Mouse (Mus musculus) embryo, embryonic 10 days (tissue): ENCODE measurements around the gene Ctsd.
A peak's percentile ranks its signal among the peaks of the same experiment; 100 is the strongest.

Source experiments
- DNase-seq: peaks from one replicate; pipeline ENCODE4 v3.0.0-alpha.2; 2015; ENCODE audit warnings: low spot score

The Ctsd gene

GRCm38 (mm10) chr7:142374413-142375015, 13.3 kb downstream of the Ctsd start:
- no peak for DNase-seq

- DNase-seq = no peak
Observed at GRCm38 (mm10) chr7:142373641-142374412, 14.0 kb downstream of the Ctsd start, which contains the start of gene Ifitm10. Gene Ifitm10 (minus strand): TSS chr7:142373753.

GRCm38 (mm10) chr7:142373039-142373438, 14.8 kb downstream of the Ctsd start:
- no peak for DNase-seq

- DNase-seq = peak; percentile 13
Observed at GRCm38 (mm10) chr7:142371768-142372661, 15.8 kb downstream of the Ctsd start.

- DNase-seq = no peak
Observed at GRCm38 (mm10) chr7:142371398-142371767, 16.5 kb downstream of the Ctsd start.

GRCm38 (mm10) chr7:142370937-142371336, 16.9 kb downstream of the Ctsd start:
- no peak for DNase-seq

GRCm38 (mm10) chr7:142369820-142370219, 18.0 kb downstream of the Ctsd start:
- no peak for DNase-seq

- no peak for DNase-seq
Observed at GRCm38 (mm10) chr7:142368856-142369255, 19.0 kb downstream of the Ctsd start.

GRCm38 (mm10) chr7:142363107-142363506, 24.7 kb downstream of the Ctsd start:
- DNase-seq = no peak

GRCm38 (mm10) chr7:142360743-142361142, 27.1 kb downstream of the Ctsd start:
- no peak for DNase-seq

- no peak for DNase-seq
Observed at GRCm38 (mm10) chr7:142359129-142359528, 28.7 kb downstream of the Ctsd start.

GRCm38 (mm10) chr7:142357566-142357965, 30.3 kb downstream of the Ctsd start:
- DNase-seq = no peak

GRCm38 (mm10) chr7:142354661-142355233, 33.1 kb downstream of the Ctsd start:
- DNase-seq = no peak

GRCm38 (mm10) chr7:142353854-142354253, 34.0 kb downstream of the Ctsd start:
- DNase-seq = no peak

- no peak for DNase-seq
Observed at GRCm38 (mm10) chr7:142351569-142351968, 36.3 kb downstream of the Ctsd start.

GRCm38 (mm10) chr7:142349308-142349961, 38.4 kb downstream of the Ctsd start:
- DNase-seq = no peak

GRCm38 (mm10) chr7:142347542-142347941, 40.3 kb downstream of the Ctsd start:
- no peak for DNase-seq

GRCm38 (mm10) chr7:142342247-142342640, 45.6 kb downstream of the Ctsd start:
- no peak for DNase-seq

GRCm38 (mm10) chr7:142341564-142342246, 46.1 kb downstream of the Ctsd start:
- DNase-seq = no peak

GRCm38 (mm10) chr7:142340269-142340970, 47.4 kb downstream of the Ctsd start:
- DNase-seq = no peak
